Mouse (Mus musculus) regulatory T cell (primary cell): Measurements from ENCODE around the gene Vps13d.

Source experiments
- in situ Hi-C: fragments of 300-600 bp; cut with MboI, MseI; formaldehyde crosslinking; loops from one replicate; pipeline ENCODE4 v1.15.1; 2025; ENCODE audit warnings: high pct_unique_total_duplicates

Gene Vps13d

GRCm38 (mm10) chr4:144949441-144950326, 245.1 kb downstream of the Vps13d start:
- in situ Hi-C loops: no loop called here

- in situ Hi-C loops: no loop called here
Measured at GRCm38 (mm10) chr4:144947738-144948390, 246.9 kb downstream of the Vps13d start.

- in situ Hi-C loops: no loop called here
Measured at GRCm38 (mm10) chr4:144943273-144943672, 251.5 kb downstream of the Vps13d start.

GRCm38 (mm10) chr4:144942433-144942832, 252.4 kb downstream of the Vps13d start:
- in situ Hi-C loops: no loop called here

- in situ Hi-C loops: no loop called here
Measured at GRCm38 (mm10) chr4:144940796-144941462, 253.9 kb downstream of the Vps13d start.

GRCm38 (mm10) chr4:144939847-144940411, 254.9 kb downstream of the Vps13d start:
- in situ Hi-C loops: no loop called here

GRCm38 (mm10) chr4:144936563-144937154, 258.1 kb downstream of the Vps13d start:
- in situ Hi-C loops: no loop called here

- in situ Hi-C loops: no loop called here
Measured at GRCm38 (mm10) chr4:144934501-144934900, 260.3 kb downstream of the Vps13d start.

- in situ Hi-C loops: no loop called here
Measured at GRCm38 (mm10) chr4:144931167-144931566, 263.6 kb downstream of the Vps13d start.

- in situ Hi-C loops: no loop called here
Measured at GRCm38 (mm10) chr4:144930366-144930765, 264.4 kb downstream of the Vps13d start.

GRCm38 (mm10) chr4:144929811-144930221, 265.0 kb downstream of the Vps13d start:
- in situ Hi-C loops: no loop called here

- in situ Hi-C loops: no loop called here
Measured at GRCm38 (mm10) chr4:144928693-144929436, 265.9 kb downstream of the Vps13d start.
